Mouse (Mus musculus) forebrain, embryonic 14.5 days (tissue): Measurements from ENCODE around the gene Yeats2. TPM values are rescaled to one million over a fixed set of nuclear protein-coding genes. Genes with fewer than 3 reads are reported as not detected.
A peak's percentile ranks its signal among the peaks of the same experiment; 100 is the strongest.

Source experiments
- ATAC-seq: fragments of 200-750 bp; cut with Nextera tagmentation; 2 replicates; pipeline ENCODE4 v1.8.0; 2017; ENCODE audit warnings: mild to moderate bottlenecking, moderate library complexity
- DNase-seq: peaks from one replicate; pipeline ENCODE4 v3.0.0-alpha.2; 2015; ENCODE audit warnings: low spot score
- H3K27ac ChIP-seq: fragments of 300-500 bp; sonication (generic); 2 replicates; pipeline ENCODE4 v1.5.1; 2014; ENCODE audit warnings: low read depth, mild to moderate bottlenecking, control low read depth, low read length, moderate library complexity
- H3K27me3 ChIP-seq: fragments of 300-500 bp; sonication (generic); replicated peaks from 2 replicates; pipeline ENCODE4 v1.6.1; 2014; ENCODE audit warnings: low read length, control low read depth, mixed read lengths; ENCODE audit not compliant: control insufficient read depth, insufficient read depth
- H3K36me3 ChIP-seq: fragments of 300-500 bp; sonication (generic); 2 replicates; pipeline ENCODE4 v1.6.1; 2014; ENCODE audit warnings: low read length, control low read depth; ENCODE audit not compliant: control insufficient read depth, insufficient read depth
- H3K4me1 ChIP-seq: fragments of 300-500 bp; sonication (generic); 2 replicates; pipeline ENCODE4 v1.6.1; 2014; ENCODE audit warnings: antibody characterized with exemption, low read length, control low read depth; ENCODE audit not compliant: control insufficient read depth, insufficient read depth
- H3K4me2 ChIP-seq: fragments of 300-500 bp; sonication (generic); 2 replicates; pipeline ENCODE4 v1.6.1; 2014; ENCODE audit warnings: mild to moderate bottlenecking, control low read depth, low read length
- H3K4me3 ChIP-seq: fragments of 300-500 bp; sonication (generic); 2 replicates; pipeline ENCODE4 v1.5.1; 2014; ENCODE audit warnings: low read depth, low read length, control low read depth
- H3K9ac ChIP-seq: fragments of 300-500 bp; sonication (generic); 2 replicates; pipeline ENCODE4 v1.6.1; 2014; ENCODE audit warnings: mild to moderate bottlenecking, low read length, control low read depth, moderate library complexity
- H3K9me3 ChIP-seq: fragments of 300-500 bp; sonication (generic); replicated peaks from 2 replicates; pipeline ENCODE4 v1.6.1; 2016; ENCODE audit warnings: low read length, control low read depth, mixed read lengths; ENCODE audit not compliant: control insufficient read depth
- whole genome bisulfite sequencing: fragments of 180-500 bp; shearing (Covaris S2); extraction: QIAGEN DNeasy Blood & Tissue Kit; methylation state at CpG from one replicate; pipeline ENCODE4 v1.1.7; 2014; 5-methylcytosine and 5-hydroxymethylcytosine counted together
- polyA plus RNA-seq: library from polyadenylated mRNA; unstranded; fragments of >200 nt; fragmentation: Nextera tagmentation; extraction: Ambion mirVana; gene quantifications from 2 replicates; pipeline ENCODE4 v1.2.1, GENCODE M21; 2014

The Yeats2 gene
- 15.5 and 19.5 TPM in 2 replicates for polyA plus RNA-seq

DNA sequence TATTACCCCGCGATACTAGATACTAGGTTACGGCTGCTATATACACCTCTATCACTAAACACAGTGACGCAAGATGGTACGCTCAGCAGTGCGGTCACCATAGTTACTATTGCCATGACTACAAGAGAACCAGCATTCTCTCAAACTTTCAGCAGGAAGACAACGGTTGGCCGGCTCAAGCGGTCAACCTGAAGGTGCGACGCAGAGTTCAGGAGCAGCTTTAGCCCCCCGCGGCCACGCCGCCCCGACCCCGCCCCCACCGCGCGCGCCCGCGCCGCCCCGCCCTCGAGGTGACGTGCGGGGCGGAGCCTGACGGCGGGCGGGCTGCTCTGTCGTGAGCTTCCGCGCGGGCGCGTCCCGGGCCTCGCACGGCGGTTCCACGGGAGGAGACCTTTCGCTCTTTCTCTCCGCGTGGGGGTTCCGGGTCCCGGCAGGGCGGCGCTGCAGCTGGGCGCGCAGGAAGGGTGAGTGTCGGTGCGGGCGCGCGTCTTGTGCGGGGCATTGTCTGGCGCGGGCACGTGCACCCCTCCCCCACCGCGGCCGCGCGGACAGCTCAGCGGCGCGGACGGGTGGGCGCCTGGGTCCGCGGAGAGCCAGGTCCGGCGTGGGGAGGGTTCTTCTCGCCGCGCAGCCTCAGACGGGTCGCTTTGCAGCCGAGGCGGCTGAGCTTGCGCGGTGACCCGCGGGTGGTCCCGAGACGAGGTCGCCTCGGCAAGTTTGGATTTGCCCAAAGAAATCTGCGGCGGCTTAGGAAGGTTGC, at the start of gene Yeats2:
TSS of gene Yeats2 (plus strand) at position 292 of the 760 bp plus-strand sequence.
- WGBS: under 1% methylated on average over 86 of the region's 92 CpGs
- peaks cover 10% of the 10 kb centered on the region for H3K4me1 ChIP-seq
- H3K9me3 ChIP-seq: no peaks in the 10 kb centered on the region
- no peaks in the 10 kb centered on the region for H3K36me3 ChIP-seq
- peak within 1 kb of the TSS; percentile 95 for H3K27ac ChIP-seq
- H3K4me3 ChIP-seq: peak within 1 kb of the TSS; percentile 80
- peak within 1 kb of the TSS; percentile 93 for H3K9ac ChIP-seq
- peak within 1 kb of the TSS; percentile 57 for H3K4me2 ChIP-seq
- H3K27me3 ChIP-seq: no peaks in the 10 kb centered on the region
- ATAC-seq: peak; percentile 96
- peak; percentile 87 for DNase-seq

DNA sequence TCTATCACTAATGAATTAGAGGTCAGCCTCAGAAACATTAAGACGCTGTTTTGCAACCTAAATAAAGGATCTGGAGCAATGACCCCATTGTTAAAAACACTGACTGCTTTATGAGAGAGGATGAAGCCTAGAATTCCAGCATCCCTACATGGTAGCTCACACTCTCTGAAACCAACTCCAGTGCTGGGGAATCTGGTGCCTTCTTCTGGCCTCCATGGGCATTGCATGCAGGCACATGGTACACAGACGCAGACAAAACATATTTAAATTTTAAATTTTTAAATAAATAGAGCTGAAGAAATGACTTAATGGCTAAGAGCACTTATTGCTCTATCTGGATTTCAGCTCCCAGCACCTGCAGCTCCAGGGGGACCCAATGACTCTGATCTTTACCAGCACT, 44.9 kb upstream of the Yeats2 start:
- H3K4me2 ChIP-seq: no peak overlapping the region
- H3K4me3 ChIP-seq: no peak overlapping the region
- no peak overlapping the region for H3K27ac ChIP-seq
- H3K9me3 ChIP-seq: no peaks in the 10 kb centered on the region
- 85% methylated on average over 2 of the region's 2 CpGs for WGBS
- 0 out of 2 replicates have a peak, but pooled peaks cover 2% of the 10 kb centered on the region for H3K36me3 ChIP-seq
- no peaks in the 10 kb centered on the region for H3K27me3 ChIP-seq
- peaks cover 3% of the 10 kb centered on the region; the same call in 1 of the 2 replicates for H3K4me1 ChIP-seq
- peak; percentile 27 for DNase-seq
- H3K9ac ChIP-seq: no peak overlapping the region
- no peak for ATAC-seq

DNA sequence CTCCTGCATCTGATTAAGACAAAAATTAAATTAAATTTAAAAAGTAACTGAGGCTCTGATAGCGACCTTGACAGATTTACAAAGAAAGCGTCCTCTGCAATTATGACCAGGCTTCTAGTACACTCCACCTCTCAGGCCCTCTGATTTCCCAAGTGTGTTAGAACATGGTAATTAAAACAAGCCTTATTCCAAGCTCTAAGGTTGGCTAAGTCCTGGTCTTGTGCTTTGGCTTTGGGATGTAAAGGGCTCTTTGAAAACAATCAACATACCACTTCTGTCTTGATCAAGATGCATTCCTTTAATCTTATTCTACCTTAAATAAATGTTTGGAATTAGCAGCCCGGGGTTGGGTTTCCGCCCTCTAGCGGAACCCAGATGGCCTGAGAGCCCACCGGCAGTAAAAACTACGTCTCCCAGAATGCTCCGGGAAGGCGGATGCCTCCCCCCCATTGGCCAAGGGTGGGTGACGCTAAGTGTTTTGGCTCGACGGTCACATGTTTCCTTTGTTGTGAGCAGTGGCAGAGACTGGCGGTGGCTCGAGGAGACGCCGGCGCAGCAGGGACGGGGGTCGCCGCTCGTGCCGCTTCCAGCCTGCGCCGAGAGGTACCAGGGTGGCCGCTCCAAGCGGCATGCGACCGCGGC, 43.7 kb upstream of the Yeats2 start, which contains the start of gene Klhl24:
TSS of gene Klhl24 (plus strand) at position 474 of the 642 bp plus-strand sequence.
- H3K27ac ChIP-seq: peak within 1 kb of the TSS; percentile 99
- H3K27me3 ChIP-seq: no peaks in the 10 kb centered on the region
- peak; percentile 97 for ATAC-seq
- 2% methylated on average over 22 of the region's 29 CpGs for WGBS
- H3K9ac ChIP-seq: peak within 1 kb of the TSS; percentile 99
- peak within 1 kb of the TSS; percentile 65 for H3K4me2 ChIP-seq
- peak within 1 kb of the TSS; percentile 96 for H3K4me3 ChIP-seq
- no peaks in the 10 kb centered on the region for H3K9me3 ChIP-seq
- H3K36me3 ChIP-seq: 0 out of 2 replicates have a peak, but pooled peaks cover 2% of the 10 kb centered on the region
- DNase-seq: peak; percentile 99
- peaks cover 3% of the 10 kb centered on the region; the same call in 1 of the 2 replicates for H3K4me1 ChIP-seq

GRCm38 (mm10) chr16:20097711-20098374, 43.0 kb upstream of the Yeats2 start:
- Histone ChIP-seq H3K4me1 (peaks cover 3% of the 10 kb centered on the region; the same call in 1 of the 2 replicates), H3K4me3 (peak overlapping the region; percentile 96), H3K27me3 (no peaks in the 10 kb centered on the region), H3K9ac (peak overlapping the region; percentile 99), H3K36me3 (peaks cover 7% of the 10 kb centered on the region; the same call in 1 of the 2 replicates), H3K4me2 (peak overlapping the region; percentile 65), H3K9me3 (no peaks in the 10 kb centered on the region; the same call in 1 of the 2 replicates), H3K27ac (peak overlapping the region; percentile 99)
- ATAC-seq (peak; percentile 86), DNase-seq (peak; percentile 89)
- under 1% methylated on average over 61 of the region's 61 CpGs for WGBS

DNA sequence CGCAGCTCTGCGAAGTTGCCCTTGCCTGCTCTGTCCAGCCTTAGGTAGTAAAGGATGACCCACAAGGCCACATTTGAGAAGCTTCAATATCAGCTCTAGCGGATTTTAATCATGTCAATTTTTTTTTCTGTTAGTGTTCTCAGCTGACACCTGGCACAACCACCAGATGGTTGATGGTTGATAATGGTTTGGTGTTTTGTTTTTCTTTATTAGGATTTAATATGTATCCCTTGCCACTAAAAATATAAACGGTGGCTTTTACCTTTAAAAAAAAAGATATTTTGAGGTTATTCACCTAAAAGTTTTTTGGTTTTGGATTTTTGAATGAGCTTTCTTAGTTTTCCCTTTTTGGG, 42.5 kb upstream of the Yeats2 start:
- no peaks in the 10 kb centered on the region for H3K27me3 ChIP-seq
- H3K36me3 ChIP-seq: peaks cover 10% of the 10 kb centered on the region
- 6% methylated on average over 4 of the region's 4 CpGs for WGBS
- ATAC-seq: no peak
- peaks cover 3% of the 10 kb centered on the region for H3K9me3 ChIP-seq
- H3K4me2 ChIP-seq: peak overlapping the region; percentile 65
- H3K4me1 ChIP-seq: peaks cover 3% of the 10 kb centered on the region; the same call in 1 of the 2 replicates
- H3K9ac ChIP-seq: peak overlapping the region; percentile 99
- H3K27ac ChIP-seq: peak overlapping the region; percentile 99; the same call in 1 of the 2 replicates
- no peak for DNase-seq
- peak overlapping the region; percentile 96 for H3K4me3 ChIP-seq

- no peak for ATAC-seq
- 97% methylated on average over 6 of the region's 6 CpGs for WGBS
- Histone ChIP-seq H3K4me1 (peaks cover 3% of the 10 kb centered on the region; the same call in 1 of the 2 replicates), H3K36me3 (peaks cover 15% of the 10 kb centered on the region), H3K27ac (no peak overlapping the region), H3K9ac (no peak overlapping the region), H3K27me3 (no peaks in the 10 kb centered on the region), H3K4me2 (peak overlapping the region; percentile 65; the same call in 1 of the 2 replicates), H3K4me3 (peak overlapping the region; percentile 96), H3K9me3 (peaks cover 10% of the 10 kb centered on the region)
- DNase-seq: no peak
Observed at GRCm38 (mm10) chr16:20098866-20099629, 41.8 kb upstream of the Yeats2 start.

GRCm38 (mm10) chr16:20106996-20107395, 33.9 kb upstream of the Yeats2 start:
- H3K4me1 ChIP-seq: peaks cover 3% of the 10 kb centered on the region; the same call in 1 of the 2 replicates
- WGBS: 94% methylated on average over 8 of the region's 8 CpGs
- no peak for ATAC-seq

GRCm38 (mm10) chr16:20108961-20109360, 31.9 kb upstream of the Yeats2 start:
- Histone ChIP-seq H3K27me3 (no peaks in the 10 kb centered on the region), H3K9me3 (peaks cover 10% of the 10 kb centered on the region), H3K4me1 (peaks cover 4% of the 10 kb centered on the region; the same call in 1 of the 2 replicates), H3K4me2 (no peak overlapping the region), H3K4me3 (no peak overlapping the region), H3K27ac (no peak overlapping the region), H3K9ac (no peak overlapping the region), H3K36me3 (peaks cover 67% of the 10 kb centered on the region)
- WGBS: 98% methylated on average over 6 of the region's 6 CpGs
- no peak for ATAC-seq
- no peak for DNase-seq

More at GRCm38 (mm10) chr16:20106996-20107395, 33.9 kb upstream of the Yeats2 start:
- Histone ChIP-seq H3K4me2 (no peak overlapping the region), H3K9ac (no peak overlapping the region), H3K9me3 (peaks cover 19% of the 10 kb centered on the region), H3K36me3 (peaks cover 69% of the 10 kb centered on the region), H3K4me3 (no peak overlapping the region), H3K27ac (no peak overlapping the region), H3K27me3 (no peaks in the 10 kb centered on the region)
- no peak for DNase-seq
